8 mouse cellular contexts compared by ENCODE assay signal in the genomic region with DNA sequence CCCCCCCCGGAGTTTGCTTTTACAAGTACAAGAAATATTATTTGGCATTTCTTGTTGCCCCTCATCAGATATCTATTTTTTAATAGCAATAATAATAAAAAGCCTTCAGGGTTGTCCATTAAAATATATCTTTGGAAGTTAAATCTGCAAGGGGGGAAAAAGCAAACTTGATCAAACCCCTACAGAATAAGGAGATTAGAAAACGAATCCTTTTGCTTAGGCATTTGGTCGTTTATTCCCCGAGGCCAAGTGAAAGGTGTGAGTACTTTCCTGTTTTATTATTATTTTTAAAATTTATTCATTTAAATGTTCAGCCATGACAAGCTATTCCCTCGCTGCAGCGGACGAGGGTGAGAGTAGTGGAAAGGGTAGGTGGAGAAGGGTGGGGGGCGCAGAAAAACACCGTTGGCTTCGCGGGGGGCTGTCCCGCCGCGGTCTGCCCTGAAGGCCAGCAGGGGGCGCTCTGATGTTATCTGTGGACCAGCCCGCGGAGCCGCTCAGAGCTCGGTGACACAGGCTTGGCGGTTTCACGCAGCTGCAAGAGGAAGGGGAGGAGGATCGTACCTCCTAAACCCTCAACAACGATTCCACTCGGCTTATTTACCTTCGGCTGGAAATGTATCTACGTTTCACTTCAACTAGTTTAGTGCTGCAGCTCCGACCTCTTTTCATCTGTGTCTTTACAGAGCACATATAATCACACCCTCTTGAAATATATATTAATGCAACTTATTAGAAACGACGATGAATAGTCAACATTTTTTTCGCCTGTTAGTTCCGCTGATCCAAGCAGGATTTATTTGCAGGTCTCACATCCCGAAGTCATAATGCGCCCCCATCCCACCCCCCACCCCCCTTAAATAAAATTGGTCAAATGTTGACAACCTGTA.
DNase-seq lines count a peak whose midpoint lies in the region; ATAC-seq and TF ChIP-seq lines count a peak whose summit lies in the region.

No protein-coding gene starts in this region.

- H3K27me3 ChIP-seq in ES-Bruce4 (ENCODE audit: control insufficient read depth, insufficient read depth, low read length, poor library complexity, severe bottlenecking), result peaks cover 28% of the 10 kb centered on the region
- peaks cover 12% of the 10 kb centered on the region; the same call in 1 of the 2 replicates for H3K27me3 ChIP-seq in forebrain, postnatal 0 days (ENCODE audit: insufficient read depth, low read length)
- H3K27me3 ChIP-seq in liver, postnatal 0 days (ENCODE audit: insufficient read depth, low read length), result peaks cover 87% of the 10 kb centered on the region
- peaks cover 36% of the 10 kb centered on the region for H3K27me3 ChIP-seq in neural tube, embryonic 15.5 days (replicated peaks)
- peaks cover 16% of the 10 kb centered on the region; the same call in 1 of the 2 replicates for H3K27me3 ChIP-seq in thymus, adult 2 months (ENCODE audit: control insufficient read depth, insufficient read depth, low read length)

- TF ChIP-seq POLR2A in ES-Bruce4 (IDR thresholded peaks at IDR 0.05; ENCODE audit: insufficient read depth, low read length), result no peak
- no peak for TF ChIP-seq POLR2A in thymus, adult 2 months (IDR thresholded peaks at IDR 0.05; ENCODE audit: control insufficient read depth, extremely low read depth, insufficient read depth, low read length, poor library complexity)

- H3K4me3 ChIP-seq in ES-Bruce4 (ENCODE audit: low read depth, low read length), result no peak overlapping the region
- H3K4me3 ChIP-seq in forebrain, postnatal 0 days (ENCODE audit: low read depth, low read length), result peak overlapping the region; percentile 28
- peak overlapping the region; percentile 34 for H3K4me3 ChIP-seq in liver, postnatal 0 days (ENCODE audit: low read depth, low read length)
- peak overlapping the region; percentile 30 for H3K4me3 ChIP-seq in neural tube, embryonic 15.5 days (replicated peaks)
- H3K4me3 ChIP-seq in thymus, adult 2 months (ENCODE audit: control insufficient read depth, insufficient read depth, low read length), result no peak overlapping the region

- peak; percentile 79 for ATAC-seq in forebrain, postnatal 0 days
- peak; percentile 80 for ATAC-seq in liver, postnatal 0 days
- peak; percentile 76 for ATAC-seq in neural tube, embryonic 15.5 days (ENCODE audit: low FRiP score)

- TF ChIP-seq CTCF in ES-Bruce4 (IDR thresholded peaks at IDR 0.05; ENCODE audit: low read depth, low read length), result peak; percentile 83
- peak; percentile 93 for TF ChIP-seq CTCF in forebrain, postnatal 0 days (IDR thresholded peaks at IDR 0.05; ENCODE audit: low read depth)
- peak; percentile 90 for TF ChIP-seq CTCF in liver, postnatal 0 days (IDR thresholded peaks at IDR 0.05; ENCODE audit: low read depth)
- TF ChIP-seq CTCF in thymus, adult 2 months (IDR thresholded peaks at IDR 0.05; ENCODE audit: borderline replicate concordance, control insufficient read depth, extremely low read depth, insufficient read depth, low read length, poor library complexity), result peak; percentile 83; the same call in 1 of the 2 replicates

- WGBS in forebrain, postnatal 0 days, result under 1% methylated on average over 33 of the region's 33 CpGs
- WGBS in liver, postnatal 0 days (ENCODE audit: insufficient replicate concordance), result 1% methylated on average over 33 of the region's 33 CpGs
- under 1% methylated on average over 33 of the region's 33 CpGs for WGBS in neural tube, embryonic 15.5 days
- 6% methylated on average over 33 of the region's 33 CpGs for WGBS in thymus, adult 2 months

- peak; percentile 24 for DNase-seq in c-Kit-positive CD71-positive TER-119-negative erythroid progenitor cells, embryonic 14.5 days (ENCODE audit: low read depth)
- DNase-seq in forebrain, postnatal 0 days, result peak; percentile 95
- DNase-seq in heart, postnatal 36 days, result peak; percentile 85 to 87
- peak; percentile 59 to 86 for DNase-seq in layer of hippocampus, adult 18-20 months (ENCODE audit: low spot score in 2 of 2)
- peak; percentile 84 for DNase-seq in liver, postnatal 0 days
- DNase-seq in thymus, adult 2 months, result peak; percentile 48

- no peak overlapping the region for H3K9ac ChIP-seq in ES-Bruce4 (ENCODE audit: low read depth, poor library complexity, severe bottlenecking)
- H3K9ac ChIP-seq in forebrain, postnatal 0 days, result peak overlapping the region; percentile 43
- H3K9ac ChIP-seq in liver, postnatal 0 days (replicated peaks), result no peak overlapping the region
- 0 out of 2 replicates have a peak overlapping the region, but pooled peaks have one; percentile 30 for H3K9ac ChIP-seq in neural tube, embryonic 15.5 days (replicated peaks)

- no peaks in the 10 kb centered on the region for H3K4me1 ChIP-seq in ES-Bruce4 (ENCODE audit: control insufficient read depth, insufficient read depth, low read length)
- H3K4me1 ChIP-seq in forebrain, postnatal 0 days (ENCODE audit: insufficient read depth), result peaks cover 23% of the 10 kb centered on the region
- H3K4me1 ChIP-seq in liver, postnatal 0 days (ENCODE audit: insufficient read depth), result peaks cover 5% of the 10 kb centered on the region; the same call in 1 of the 2 replicates
- peaks cover 52% of the 10 kb centered on the region for H3K4me1 ChIP-seq in neural tube, embryonic 15.5 days
- H3K4me1 ChIP-seq in thymus, adult 2 months (replicated peaks; ENCODE audit: control insufficient read depth, insufficient read depth, low read length), result no peaks in the 10 kb centered on the region; the same call in 1 of the 2 replicates

- H3K27ac ChIP-seq in ES-Bruce4 (ENCODE audit: insufficient read depth, low read length), result no peak overlapping the region
- H3K27ac ChIP-seq in forebrain, postnatal 0 days (ENCODE audit: low read depth, low read length), result peak overlapping the region; percentile 85
- no peak overlapping the region for H3K27ac ChIP-seq in liver, postnatal 0 days (ENCODE audit: low read depth)
- peak overlapping the region; percentile 65; the same call in 1 of the 2 replicates for H3K27ac ChIP-seq in neural tube, embryonic 15.5 days (replicated peaks)
- H3K27ac ChIP-seq in thymus, adult 2 months (ENCODE audit: control insufficient read depth, insufficient read depth, low read length), result no peak overlapping the region

- H3K4me2 ChIP-seq in forebrain, postnatal 0 days (ENCODE audit: low read depth), result peak overlapping the region; percentile 51
- H3K4me2 ChIP-seq in liver, postnatal 0 days (ENCODE audit: low read depth, low read length), result peak overlapping the region; percentile 55
- peak overlapping the region; percentile 56 for H3K4me2 ChIP-seq in neural tube, embryonic 15.5 days

- TF ChIP-seq EP300 in ES-Bruce4 (IDR thresholded peaks at IDR 0.05; ENCODE audit: insufficient read depth, low read depth, low read length), result 0 out of 2 replicates have a peak, but pooled peaks have one; percentile 20
- TF ChIP-seq EP300 in liver, postnatal 0 days (IDR thresholded peaks at IDR 0.05; ENCODE audit: low read depth), result no peak

- intact Hi-C loops in heart, postnatal 36 days (cut with DNase I), result loop anchor here (1.0 to 10.0 kb wide), 7 partner anchors 246 to 1591 kb away; a partner anchor contains a TSS

- no peaks in the 10 kb centered on the region for H3K36me3 ChIP-seq in ES-Bruce4 (ENCODE audit: control insufficient read depth, insufficient read depth, low read length, poor library complexity, severe bottlenecking)
- H3K36me3 ChIP-seq in forebrain, postnatal 0 days (ENCODE audit: insufficient read depth), result no peaks in the 10 kb centered on the region
- no peaks in the 10 kb centered on the region for H3K36me3 ChIP-seq in liver, postnatal 0 days (replicated peaks; ENCODE audit: insufficient read depth, low read length)
- no peaks in the 10 kb centered on the region for H3K36me3 ChIP-seq in neural tube, embryonic 15.5 days
- no peaks in the 10 kb centered on the region for H3K36me3 ChIP-seq in thymus, adult 2 months (ENCODE audit: control insufficient read depth, insufficient read depth, low read length)

- no peaks in the 10 kb centered on the region for H3K9me3 ChIP-seq in ES-Bruce4 (replicated peaks; ENCODE audit: control insufficient read depth, insufficient read depth, low read length, poor library complexity, severe bottlenecking)
- no peaks in the 10 kb centered on the region for H3K9me3 ChIP-seq in forebrain, postnatal 0 days (ENCODE audit: low read length)
- no peaks in the 10 kb centered on the region for H3K9me3 ChIP-seq in liver, postnatal 0 days (ENCODE audit: low read length)
- no peaks in the 10 kb centered on the region for H3K9me3 ChIP-seq in neural tube, embryonic 15.5 days (replicated peaks)

Comparison
In these comparisons a context has a peak if more than half of its experiments do, and no peak if none do; other contexts are left out.
1. H3K27ac ChIP-seq: peak in forebrain, postnatal 0 days (single experiment) and neural tube, embryonic 15.5 days (single experiment); none in ES-Bruce4 (single experiment), liver, postnatal 0 days (single experiment) and thymus, adult 2 months (single experiment).
2. H3K4me3 ChIP-seq: peak in forebrain, postnatal 0 days (single experiment), liver, postnatal 0 days (single experiment) and neural tube, embryonic 15.5 days (single experiment); none in ES-Bruce4 (single experiment) and thymus, adult 2 months (single experiment).
3. H3K9ac ChIP-seq: peak in forebrain, postnatal 0 days (single experiment) and neural tube, embryonic 15.5 days (single experiment); none in ES-Bruce4 (single experiment) and liver, postnatal 0 days (single experiment).
4. DNase-seq: peak in every context shown above with its lines; median percentile 95 in forebrain, postnatal 0 days; 86 in heart, postnatal 36 days; 84 in liver, postnatal 0 days; 72 in layer of hippocampus, adult 18-20 months; 48 in thymus, adult 2 months; 24 in c-Kit-positive CD71-positive TER-119-negative erythroid progenitor cells, embryonic 14.5 days.
5. Peak in every context shown above with its lines, with median percentiles within 50 percentile points of each other: CTCF ChIP-seq, ATAC-seq and H3K4me2 ChIP-seq.